Mouse (Mus musculus): ENCODE results near the gene Lmx1b. TPM values are rescaled to one million over a fixed set of nuclear protein-coding genes. Genes with fewer than 3 reads are reported as not detected.

Lmx1b gene
- polyA plus RNA-seq, 1 experiment from 2014 or later = not detected

GRCm38 (mm10) chr2:33584937-33585910 lies 55.1 kb downstream of the Lmx1b start:
- Histone ChIP-seq H3K4me2 (replicated peaks; ENCODE audit: low read depth) (no peak overlapping the region), H3K36me3 (ENCODE audit: control insufficient read depth, insufficient read depth) (no peaks in the 10 kb centered on the region), H3K9ac (ENCODE audit: low read depth, low read length) (no peak overlapping the region), H3K4me1 (replicated peaks; ENCODE audit: control insufficient read depth, insufficient read depth, low read length) (0 out of 2 replicates have a peak, but pooled peaks cover 4% of the 10 kb centered on the region), H3K4me3 (ENCODE audit: low read depth, low read length) (no peak overlapping the region), H3K27ac (ENCODE audit: low read depth, low read length) (no peak overlapping the region), H3K9me3 (ENCODE audit: control insufficient read depth) (no peaks in the 10 kb centered on the region), H3K27me3 (replicated peaks; ENCODE audit: control insufficient read depth, insufficient read depth, low read length) (peaks cover 33% of the 10 kb centered on the region)
- no peak for TF ChIP-seq CTCF (IDR thresholded peaks at IDR 0.05; ENCODE audit: low read depth)
- ATAC-seq = no peak
- WGBS = 35% methylated on average over 29 of the region's 29 CpGs

GRCm38 (mm10) chr2:33583761-33584160 lies 56.5 kb downstream of the Lmx1b start:
- H3K4me2 ChIP-seq (replicated peaks; ENCODE audit: low read depth) = no peak overlapping the region
- no peak overlapping the region for H3K9ac ChIP-seq (ENCODE audit: low read depth, low read length)
- no peak for ATAC-seq
- H3K9me3 ChIP-seq (ENCODE audit: control insufficient read depth) = no peaks in the 10 kb centered on the region
- 0 out of 2 replicates have a peak, but pooled peaks cover 4% of the 10 kb centered on the region for H3K4me1 ChIP-seq (replicated peaks; ENCODE audit: control insufficient read depth, insufficient read depth, low read length)
- H3K4me3 ChIP-seq (ENCODE audit: low read depth, low read length) = no peak overlapping the region
- TF ChIP-seq CTCF (IDR thresholded peaks at IDR 0.05; ENCODE audit: low read depth) = no peak
- H3K36me3 ChIP-seq (ENCODE audit: control insufficient read depth, insufficient read depth) = no peaks in the 10 kb centered on the region
- H3K27ac ChIP-seq (ENCODE audit: low read depth, low read length) = no peak overlapping the region
- WGBS = 27% methylated on average over 6 of the region's 6 CpGs
- H3K27me3 ChIP-seq (replicated peaks; ENCODE audit: control insufficient read depth, insufficient read depth, low read length) = peaks cover 47% of the 10 kb centered on the region

- no peaks in the 10 kb centered on the region for H3K36me3 ChIP-seq (ENCODE audit: control insufficient read depth, insufficient read depth)
- TF ChIP-seq CTCF (IDR thresholded peaks at IDR 0.05; ENCODE audit: low read depth) = peak; percentile 56
- no peak overlapping the region for H3K4me3 ChIP-seq (ENCODE audit: low read depth, low read length)
- peaks cover 50% of the 10 kb centered on the region for H3K27me3 ChIP-seq (replicated peaks; ENCODE audit: control insufficient read depth, insufficient read depth, low read length)
- WGBS = 24% methylated on average over 4 of the region's 4 CpGs
- H3K4me1 ChIP-seq (replicated peaks; ENCODE audit: control insufficient read depth, insufficient read depth, low read length) = 0 out of 2 replicates have a peak, but pooled peaks cover 4% of the 10 kb centered on the region
- no peaks in the 10 kb centered on the region for H3K9me3 ChIP-seq (ENCODE audit: control insufficient read depth)
- H3K4me2 ChIP-seq (replicated peaks; ENCODE audit: low read depth) = no peak overlapping the region
- no peak overlapping the region for H3K9ac ChIP-seq (ENCODE audit: low read depth, low read length)
- ATAC-seq = no peak
- H3K27ac ChIP-seq (ENCODE audit: low read depth, low read length) = no peak overlapping the region
Measured at GRCm38 (mm10) chr2:33583317-33583716, 57.0 kb downstream of the Lmx1b start.

GRCm38 (mm10) chr2:33582457-33583060 lies 57.8 kb downstream of the Lmx1b start:
- Histone ChIP-seq H3K4me1 (replicated peaks; ENCODE audit: control insufficient read depth, insufficient read depth, low read length) (0 out of 2 replicates have a peak, but pooled peaks cover 4% of the 10 kb centered on the region), H3K4me3 (ENCODE audit: low read depth, low read length) (no peak overlapping the region), H3K9ac (ENCODE audit: low read depth, low read length) (no peak overlapping the region), H3K9me3 (ENCODE audit: control insufficient read depth) (no peaks in the 10 kb centered on the region), H3K27ac (ENCODE audit: low read depth, low read length) (no peak overlapping the region), H3K27me3 (replicated peaks; ENCODE audit: control insufficient read depth, insufficient read depth, low read length) (peaks cover 50% of the 10 kb centered on the region), H3K36me3 (ENCODE audit: control insufficient read depth, insufficient read depth) (no peaks in the 10 kb centered on the region), H3K4me2 (replicated peaks; ENCODE audit: low read depth) (no peak overlapping the region)
- no peak for ATAC-seq
- no peak for TF ChIP-seq CTCF (IDR thresholded peaks at IDR 0.05; ENCODE audit: low read depth)
- 6% methylated on average over 5 of the region's 5 CpGs for WGBS

GRCm38 (mm10) chr2:33581866-33582265 lies 58.4 kb downstream of the Lmx1b start:
- Histone ChIP-seq H3K36me3 (ENCODE audit: control insufficient read depth, insufficient read depth) (no peaks in the 10 kb centered on the region), H3K9me3 (ENCODE audit: control insufficient read depth) (no peaks in the 10 kb centered on the region), H3K4me1 (replicated peaks; ENCODE audit: control insufficient read depth, insufficient read depth, low read length) (0 out of 2 replicates have a peak, but pooled peaks cover 4% of the 10 kb centered on the region), H3K9ac (ENCODE audit: low read depth, low read length) (no peak overlapping the region), H3K27me3 (replicated peaks; ENCODE audit: control insufficient read depth, insufficient read depth, low read length) (peaks cover 50% of the 10 kb centered on the region), H3K27ac (ENCODE audit: low read depth, low read length) (no peak overlapping the region), H3K4me2 (replicated peaks; ENCODE audit: low read depth) (no peak overlapping the region), H3K4me3 (ENCODE audit: low read depth, low read length) (no peak overlapping the region)
- whole genome bisulfite sequencing = 26% methylated on average over 8 of the region's 8 CpGs
- ATAC-seq = no peak
- TF ChIP-seq CTCF (IDR thresholded peaks at IDR 0.05; ENCODE audit: low read depth) = no peak

GRCm38 (mm10) chr2:33581449-33581777 lies 58.9 kb downstream of the Lmx1b start:
- H3K9me3 ChIP-seq (ENCODE audit: control insufficient read depth) = no peaks in the 10 kb centered on the region
- ATAC-seq = no peak
- H3K27ac ChIP-seq (ENCODE audit: low read depth, low read length) = no peak overlapping the region
- no peak for TF ChIP-seq CTCF (IDR thresholded peaks at IDR 0.05; ENCODE audit: low read depth)
- H3K4me2 ChIP-seq (replicated peaks; ENCODE audit: low read depth) = no peak overlapping the region
- H3K4me1 ChIP-seq (replicated peaks; ENCODE audit: control insufficient read depth, insufficient read depth, low read length) = 0 out of 2 replicates have a peak, but pooled peaks cover 4% of the 10 kb centered on the region
- H3K4me3 ChIP-seq (ENCODE audit: low read depth, low read length) = peak overlapping the region; percentile 20; the same call in 1 of the 2 replicates
- no peaks in the 10 kb centered on the region for H3K36me3 ChIP-seq (ENCODE audit: control insufficient read depth, insufficient read depth)
- H3K27me3 ChIP-seq (replicated peaks; ENCODE audit: control insufficient read depth, insufficient read depth, low read length) = peaks cover 50% of the 10 kb centered on the region
- H3K9ac ChIP-seq (ENCODE audit: low read depth, low read length) = no peak overlapping the region
- 7% methylated on average over 6 of the region's 6 CpGs for WGBS
